ENCODE assay signal across 8 mouse cellular contexts in genomic region chr10:94621420-94622225, GRCm38 (mm10).
DNase-seq lines count a peak whose midpoint lies in the region.

No protein-coding gene starts in this region.

- peak; percentile 32 for DNase-seq in cerebellum, adult 11-12 months
- no peak for DNase-seq in cerebellum, adult 8-10 months
- peak; percentile 44 to 53 for DNase-seq in spleen, postnatal 36 days (ENCODE audit: low spot score in 2 of 2)
- no peak for DNase-seq in spleen, adult 12 weeks (ENCODE audit: low spot score)
- peak; percentile 77 for DNase-seq in mesoderm, embryonic 11.5 days (ENCODE audit: low read depth, low spot score)
- DNase-seq in adrenal gland, adult (ENCODE audit: inconsistent age in 2 of 2, low spot score in 1 of 2): no peak
- DNase-seq in heart, adult 9 months (ENCODE audit: low spot score in 2 of 2): no peak
- DNase-seq in urinary bladder, postnatal 14 days (ENCODE audit: low spot score): no peak

Comparison
In these comparisons a context has a peak if more than half of its experiments do, and no peak if none do; other contexts are left out.
1. DNase-seq: peak in cerebellum, adult 11-12 months (single experiment), spleen, postnatal 36 days (2 of 2) and mesoderm, embryonic 11.5 days (single experiment); none in cerebellum, adult 8-10 months (single experiment), spleen, adult 12 weeks (single experiment), adrenal gland, adult (0 of 2), heart, adult 9 months (0 of 2) and urinary bladder, postnatal 14 days (single experiment).